Mouse (Mus musculus): ENCODE data around the gene Pask. TPM values are rescaled to one million over a fixed set of nuclear protein-coding genes. Genes with fewer than 3 reads are reported as not detected.
"Not testable (repeated sequence)": the region's sequence is repeated elsewhere in the genome, so short reads cannot be mapped to it uniquely, and the experiment has no call there.

The Pask gene
- polyA plus RNA-seq, 1 experiment, result 6.6 TPM

- Histone ChIP-seq H3K4me3 (ENCODE audit: insufficient read depth, poor library complexity, severe bottlenecking) (no peak overlapping the region), H3K79me3 (ENCODE audit: low read depth) (peaks cover 6% of the 10 kb centered on the region), H3K27me3 (ENCODE audit: control insufficient read depth, insufficient read depth, insufficient read length) (no peaks in the 10 kb centered on the region), H3K36me3 (ENCODE audit: control insufficient read depth, insufficient read depth) (peaks cover 28% of the 10 kb centered on the region), H3K79me2 (ENCODE audit: control insufficient read depth, insufficient read depth) (peaks cover 10% of the 10 kb centered on the region), H3ac (ENCODE audit: control insufficient read depth, insufficient read length, low read depth) (no peak overlapping the region)
- TF ChIP-seq CTCF (IDR thresholded peaks at IDR 0.05; ENCODE audit: control insufficient read depth, insufficient read depth, insufficient read length) (no peak), USF1 (IDR thresholded peaks at IDR 0.05; ENCODE audit: low read depth) (no peak), FOSL1 (IDR thresholded peaks at IDR 0.05; ENCODE audit: insufficient read depth, low read length, poor library complexity, severe bottlenecking) (no peak)
These were observed 43.5 kb downstream of the Pask start for GRCm38 (mm10) chr1:93299791-93300190.

GRCm38 (mm10) chr1:93294491-93294890 lies 48.8 kb downstream of the Pask start:
- H3K4me3 ChIP-seq (ENCODE audit: insufficient read depth, poor library complexity, severe bottlenecking); H3ac ChIP-seq (ENCODE audit: control insufficient read depth, insufficient read length, low read depth); H3K27me3 ChIP-seq (ENCODE audit: control insufficient read depth, insufficient read depth, insufficient read length); H3K36me3 ChIP-seq (ENCODE audit: control insufficient read depth, insufficient read depth); H3K79me2 ChIP-seq (ENCODE audit: control insufficient read depth, insufficient read depth); H3K79me3 ChIP-seq (ENCODE audit: low read depth): not testable (repeated sequence)

- Histone ChIP-seq H3ac (ENCODE audit: control insufficient read depth, insufficient read length, low read depth) (no peak overlapping the region), H3K79me2 (ENCODE audit: control insufficient read depth, insufficient read depth) (no peaks in the 10 kb centered on the region), H3K79me3 (ENCODE audit: low read depth) (no peaks in the 10 kb centered on the region), H3K4me3 (ENCODE audit: insufficient read depth, poor library complexity, severe bottlenecking) (no peak overlapping the region), H3K36me3 (ENCODE audit: control insufficient read depth, insufficient read depth) (no peaks in the 10 kb centered on the region), H3K27me3 (ENCODE audit: control insufficient read depth, insufficient read depth, insufficient read length) (no peaks in the 10 kb centered on the region)
- TF ChIP-seq MYOD1 (IDR thresholded peaks at IDR 0.05; ENCODE audit: control insufficient read depth, insufficient read length, low read depth) (no peak), USF1 (IDR thresholded peaks at IDR 0.05; ENCODE audit: low read depth) (no peak), MAX (IDR thresholded peaks at IDR 0.05) (no peak), CTCF (IDR thresholded peaks at IDR 0.05; ENCODE audit: control insufficient read depth, insufficient read depth, insufficient read length) (no peak), CEBPB (IDR thresholded peaks at IDR 0.05; ENCODE audit: low read depth) (no peak), MYOG (IDR thresholded peaks at IDR 0.05; ENCODE audit: control insufficient read depth, extremely low read depth, insufficient read length) (no peak), FOSL1 (IDR thresholded peaks at IDR 0.05; ENCODE audit: insufficient read depth, low read length, poor library complexity, severe bottlenecking) (no peak)
These were observed 51.3 kb downstream of the Pask start for GRCm38 (mm10) chr1:93292006-93292405.

GRCm38 (mm10) chr1:93291591-93291990 lies 51.7 kb downstream of the Pask start:
- H3K36me3 ChIP-seq (ENCODE audit: control insufficient read depth, insufficient read depth), result no peaks in the 10 kb centered on the region
- no peaks in the 10 kb centered on the region for H3K79me3 ChIP-seq (ENCODE audit: low read depth)
- no peak overlapping the region for H3ac ChIP-seq (ENCODE audit: control insufficient read depth, insufficient read length, low read depth)
- no peaks in the 10 kb centered on the region for H3K79me2 ChIP-seq (ENCODE audit: control insufficient read depth, insufficient read depth)
- no peaks in the 10 kb centered on the region for H3K27me3 ChIP-seq (ENCODE audit: control insufficient read depth, insufficient read depth, insufficient read length)
- no peak overlapping the region for H3K4me3 ChIP-seq (ENCODE audit: insufficient read depth, poor library complexity, severe bottlenecking)
- TF ChIP-seq FOSL1 (IDR thresholded peaks at IDR 0.05; ENCODE audit: insufficient read depth, low read length, poor library complexity, severe bottlenecking), result no peak
- TF ChIP-seq USF1 (IDR thresholded peaks at IDR 0.05; ENCODE audit: low read depth), result no peak
- TF ChIP-seq CEBPB (IDR thresholded peaks at IDR 0.05; ENCODE audit: low read depth), result no peak
- no peak for TF ChIP-seq CTCF (IDR thresholded peaks at IDR 0.05; ENCODE audit: control insufficient read depth, insufficient read depth, insufficient read length)
- no peak for TF ChIP-seq MYOG (IDR thresholded peaks at IDR 0.05; ENCODE audit: control insufficient read depth, extremely low read depth, insufficient read length)
- no peak for TF ChIP-seq MYOD1 (IDR thresholded peaks at IDR 0.05; ENCODE audit: control insufficient read depth, insufficient read length, low read depth)
- no peak for TF ChIP-seq MAX (IDR thresholded peaks at IDR 0.05)

GRCm38 (mm10) chr1:93290956-93291355 lies 52.3 kb downstream of the Pask start:
- no peaks in the 10 kb centered on the region for H3K36me3 ChIP-seq (ENCODE audit: control insufficient read depth, insufficient read depth)
- H3ac ChIP-seq (ENCODE audit: control insufficient read depth, insufficient read length, low read depth), result no peak overlapping the region
- H3K27me3 ChIP-seq (ENCODE audit: control insufficient read depth, insufficient read depth, insufficient read length), result no peaks in the 10 kb centered on the region
- no peak for TF ChIP-seq CTCF (IDR thresholded peaks at IDR 0.05; ENCODE audit: control insufficient read depth, insufficient read depth, insufficient read length)
- no peak for TF ChIP-seq CEBPB (IDR thresholded peaks at IDR 0.05; ENCODE audit: low read depth)
- no peak for TF ChIP-seq USF1 (IDR thresholded peaks at IDR 0.05; ENCODE audit: low read depth)
- TF ChIP-seq MYOD1 (IDR thresholded peaks at IDR 0.05; ENCODE audit: control insufficient read depth, insufficient read length, low read depth), result no peak
- TF ChIP-seq MAX (IDR thresholded peaks at IDR 0.05), result no peak
- no peak for TF ChIP-seq MYOG (IDR thresholded peaks at IDR 0.05; ENCODE audit: control insufficient read depth, extremely low read depth, insufficient read length)
- no peak for TF ChIP-seq FOSL1 (IDR thresholded peaks at IDR 0.05; ENCODE audit: insufficient read depth, low read length, poor library complexity, severe bottlenecking)
- H3K79me3 ChIP-seq (ENCODE audit: low read depth), result no peaks in the 10 kb centered on the region
- no peak overlapping the region for H3K4me3 ChIP-seq (ENCODE audit: insufficient read depth, poor library complexity, severe bottlenecking)
- no peaks in the 10 kb centered on the region for H3K79me2 ChIP-seq (ENCODE audit: control insufficient read depth, insufficient read depth)

- Histone ChIP-seq H3ac (ENCODE audit: control insufficient read depth, insufficient read length, low read depth) (no peak overlapping the region), H3K79me3 (ENCODE audit: low read depth) (no peaks in the 10 kb centered on the region), H3K36me3 (ENCODE audit: control insufficient read depth, insufficient read depth) (no peaks in the 10 kb centered on the region), H3K27me3 (ENCODE audit: control insufficient read depth, insufficient read depth, insufficient read length) (no peaks in the 10 kb centered on the region), H3K4me3 (ENCODE audit: insufficient read depth, poor library complexity, severe bottlenecking) (no peak overlapping the region), H3K79me2 (ENCODE audit: control insufficient read depth, insufficient read depth) (no peaks in the 10 kb centered on the region)
- TF ChIP-seq FOSL1 (IDR thresholded peaks at IDR 0.05; ENCODE audit: insufficient read depth, low read length, poor library complexity, severe bottlenecking) (no peak), MYOG (IDR thresholded peaks at IDR 0.05; ENCODE audit: control insufficient read depth, extremely low read depth, insufficient read length) (no peak), CEBPB (IDR thresholded peaks at IDR 0.05; ENCODE audit: low read depth) (no peak), USF1 (IDR thresholded peaks at IDR 0.05; ENCODE audit: low read depth) (no peak), MYOD1 (IDR thresholded peaks at IDR 0.05; ENCODE audit: control insufficient read depth, insufficient read length, low read depth) (no peak), MAX (IDR thresholded peaks at IDR 0.05) (no peak), CTCF (IDR thresholded peaks at IDR 0.05; ENCODE audit: control insufficient read depth, insufficient read depth, insufficient read length) (no peak)
These were observed 53.5 kb downstream of the Pask start for GRCm38 (mm10) chr1:93289678-93290214.
